Mouse (Mus musculus) lung, embryonic 15.5 days (tissue): Measurements from ENCODE around the gene Chst11. TPM values are rescaled to one million over a fixed set of nuclear protein-coding genes. Genes with fewer than 3 reads are reported as not detected.

ENCODE experiments used
- ATAC-seq: fragments of 200-750 bp; cut with Nextera tagmentation; 2 replicates; pipeline ENCODE4 v1.8.0; 2017; ENCODE audit warnings: moderate number of reproducible peaks, borderline replicate concordance; ENCODE audit not compliant: low FRiP score, low TSS enrichment; ENCODE audit errors: extremely low read depth
- H3K27ac ChIP-seq: fragments of 300-500 bp; sonication (generic); 2 replicates; pipeline ENCODE4 v1.5.1; 2015; ENCODE audit warnings: moderate library complexity, mild to moderate bottlenecking, inconsistent platforms
- H3K27me3 ChIP-seq: fragments of 300-500 bp; sonication (generic); 2 replicates; pipeline ENCODE4 v1.6.1; 2015; ENCODE audit warnings: inconsistent platforms
- H3K36me3 ChIP-seq: fragments of 300-500 bp; sonication (generic); 2 replicates; pipeline ENCODE4 v1.6.1; 2015; ENCODE audit warnings: inconsistent platforms
- H3K4me1 ChIP-seq: fragments of 300-500 bp; sonication (generic); 2 replicates; pipeline ENCODE4 v1.6.1; 2015; ENCODE audit warnings: inconsistent platforms
- H3K4me2 ChIP-seq: fragments of 300-500 bp; sonication (generic); 2 replicates; pipeline ENCODE4 v1.6.1; 2015; ENCODE audit warnings: inconsistent platforms, mild to moderate bottlenecking, moderate library complexity
- H3K4me3 ChIP-seq: fragments of 300-500 bp; sonication (generic); 2 replicates; pipeline ENCODE4 v1.5.1; 2015; ENCODE audit warnings: mild to moderate bottlenecking, inconsistent platforms
- H3K9ac ChIP-seq: fragments of 300-500 bp; sonication (generic); 2 replicates; pipeline ENCODE4 v1.6.1; 2015; ENCODE audit warnings: inconsistent platforms
- H3K9me3 ChIP-seq: fragments of 300-500 bp; sonication (generic); 2 replicates; pipeline ENCODE4 v1.6.1; 2016; ENCODE audit warnings: inconsistent platforms
- WGBS: fragments of 180-500 bp; shearing (Covaris S2); methylation state at CpG from one replicate; pipeline ENCODE4 v1.1.7; 2015; 5-methylcytosine and 5-hydroxymethylcytosine counted together
- polyA plus RNA-seq: library from polyadenylated mRNA; unstranded; fragments of >200 nt; fragmentation: Nextera tagmentation; extraction: Ambion mirVana; gene quantifications from 2 replicates; pipeline ENCODE4 v1.2.1, GENCODE M21; 2015

Chst11 gene
- polyA plus RNA-seq, 1 experiment from 2014 or later = 2.0 TPM

DNA sequence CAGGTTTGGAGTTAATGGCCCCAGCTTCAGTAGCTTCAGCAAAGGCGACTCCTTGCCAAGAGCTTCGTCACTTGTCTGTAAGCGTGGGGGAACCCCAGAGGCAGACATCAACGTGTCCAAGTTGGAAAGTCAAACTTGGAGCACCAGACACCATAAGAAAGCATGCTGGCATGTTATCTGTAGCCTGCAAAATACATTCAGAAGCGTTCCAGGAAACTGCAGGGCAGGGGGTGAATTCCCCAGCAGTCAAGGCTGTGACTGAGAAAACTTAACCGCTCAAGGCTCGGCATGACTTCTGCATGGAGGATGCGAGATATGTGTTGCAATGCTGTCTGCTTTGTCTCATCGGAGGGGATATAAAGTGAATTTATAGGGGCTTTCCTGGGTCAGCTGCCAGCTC, 98.6 kb downstream of the Chst11 start:
- WGBS = 32% methylated on average over 9 of the region's 9 CpGs
- H3K27me3 ChIP-seq = no peaks in the 10 kb centered on the region
- H3K4me1 ChIP-seq = peaks cover 34% of the 10 kb centered on the region
- no peak overlapping the region for H3K4me2 ChIP-seq
- no peak for ATAC-seq
- H3K9ac ChIP-seq = no peak overlapping the region
- H3K36me3 ChIP-seq = no peaks in the 10 kb centered on the region
- H3K27ac ChIP-seq = no peak overlapping the region; the same call in 1 of the 2 replicates
- no peaks in the 10 kb centered on the region for H3K9me3 ChIP-seq
- H3K4me3 ChIP-seq = no peak overlapping the region

DNA sequence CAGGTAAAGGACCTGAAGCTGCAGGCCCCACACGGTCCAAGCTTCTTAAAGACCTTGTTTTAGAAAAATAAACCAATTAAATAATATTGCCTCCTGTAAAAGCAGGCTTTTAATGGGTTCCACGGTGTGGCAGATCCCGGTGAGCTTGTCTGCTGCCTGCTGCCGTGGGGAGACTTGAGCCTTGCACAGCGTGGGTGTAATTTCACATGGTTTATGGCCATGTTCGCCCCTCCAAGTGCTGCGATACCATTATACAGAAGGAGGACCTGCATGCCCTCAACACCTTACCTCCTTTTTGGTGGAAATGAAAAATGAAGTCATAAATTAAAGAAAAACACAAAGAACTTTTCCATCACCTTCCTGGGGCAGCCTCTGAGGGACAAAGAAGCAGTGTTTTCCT, 103.0 kb downstream of the Chst11 start:
- no peaks in the 10 kb centered on the region for H3K36me3 ChIP-seq
- H3K9ac ChIP-seq = no peak overlapping the region
- peaks cover 22% of the 10 kb centered on the region for H3K4me1 ChIP-seq
- peak overlapping the region; percentile 51 for H3K27ac ChIP-seq
- H3K27me3 ChIP-seq = no peaks in the 10 kb centered on the region
- 59% methylated on average over 7 of the region's 7 CpGs for WGBS
- H3K9me3 ChIP-seq = no peaks in the 10 kb centered on the region
- H3K4me3 ChIP-seq = no peak overlapping the region
- no peak for ATAC-seq
- no peak overlapping the region for H3K4me2 ChIP-seq

DNA sequence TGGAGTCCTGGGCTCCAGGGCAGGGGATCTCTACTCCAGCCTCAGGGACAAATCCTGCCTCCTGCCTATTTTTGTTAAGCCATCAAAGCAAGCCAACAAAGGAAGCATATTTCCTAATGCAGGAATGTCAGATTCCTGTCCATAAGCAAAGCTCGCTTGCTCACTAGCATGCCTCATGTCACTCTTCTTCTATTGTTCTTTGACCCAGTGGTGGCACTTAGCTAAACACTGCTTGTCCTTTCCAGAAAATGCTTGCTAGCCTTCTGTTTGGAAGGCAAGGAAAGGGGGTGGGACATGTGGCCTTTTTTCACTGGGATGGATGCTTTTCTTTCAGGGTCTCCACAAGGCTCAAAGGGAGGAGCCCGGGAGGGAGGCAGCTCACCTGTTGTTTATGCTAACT, 103.5 kb downstream of the Chst11 start:
- Histone ChIP-seq H3K36me3 (no peaks in the 10 kb centered on the region), H3K27me3 (no peaks in the 10 kb centered on the region), H3K4me3 (no peak overlapping the region), H3K9me3 (no peaks in the 10 kb centered on the region), H3K4me1 (peaks cover 17% of the 10 kb centered on the region), H3K9ac (no peak overlapping the region), H3K27ac (peak overlapping the region; percentile 51), H3K4me2 (no peak overlapping the region)
- 38% methylated on average over 2 of the region's 2 CpGs for WGBS
- ATAC-seq = no peak

DNA sequence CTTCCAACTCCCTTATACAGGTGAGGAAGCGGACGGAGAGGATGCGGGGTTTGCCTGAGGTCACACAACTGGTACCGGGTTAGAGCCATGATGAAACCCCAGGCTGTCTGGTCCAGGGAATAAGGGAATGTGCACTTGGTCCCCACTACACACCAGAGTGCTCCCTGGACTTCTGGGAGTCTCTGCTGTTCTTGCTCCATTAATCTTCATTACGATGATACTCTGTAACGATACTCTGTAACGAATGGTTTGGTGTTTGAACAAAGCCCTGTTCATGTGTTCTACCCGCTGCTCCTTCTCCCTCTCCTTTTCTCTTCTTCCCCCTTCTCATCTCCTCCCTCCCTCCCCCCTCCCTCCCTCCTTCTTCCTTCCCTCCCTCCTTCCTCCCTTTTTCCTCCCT, 104.9 kb downstream of the Chst11 start:
- WGBS = 74% methylated on average over 8 of the region's 8 CpGs
- H3K4me1 ChIP-seq = peaks cover 12% of the 10 kb centered on the region
- H3K36me3 ChIP-seq = no peaks in the 10 kb centered on the region
- no peak overlapping the region for H3K4me3 ChIP-seq
- ATAC-seq = no peak
- H3K27me3 ChIP-seq = no peaks in the 10 kb centered on the region
- no peaks in the 10 kb centered on the region for H3K9me3 ChIP-seq
- no peak overlapping the region for H3K9ac ChIP-seq
- H3K27ac ChIP-seq = no peak overlapping the region
- H3K4me2 ChIP-seq = no peak overlapping the region

DNA sequence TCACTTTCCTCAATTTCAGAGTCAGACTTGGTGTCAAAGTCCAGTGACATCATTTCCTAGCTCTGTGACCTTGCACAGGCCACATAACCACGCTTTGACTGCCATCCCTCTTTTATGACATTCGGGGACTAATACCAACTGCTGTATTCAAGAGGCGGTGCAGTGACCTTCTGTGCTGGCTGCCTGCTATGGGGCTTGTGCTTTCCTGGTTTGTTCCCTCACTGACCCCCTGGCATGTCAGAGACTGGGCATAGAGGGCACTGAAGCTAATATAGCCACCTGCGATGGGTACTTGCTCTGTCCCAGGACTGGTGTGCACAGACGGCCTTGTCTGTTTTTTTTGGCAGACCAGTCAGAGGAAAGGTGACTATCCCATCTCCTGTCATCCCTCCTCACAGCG, 108.4 kb downstream of the Chst11 start:
- H3K9ac ChIP-seq = no peak overlapping the region
- no peak overlapping the region for H3K27ac ChIP-seq
- no peak overlapping the region for H3K4me2 ChIP-seq
- WGBS = 79% methylated on average over 6 of the region's 6 CpGs
- peaks cover 20% of the 10 kb centered on the region for H3K4me1 ChIP-seq
- H3K9me3 ChIP-seq = no peaks in the 10 kb centered on the region
- no peaks in the 10 kb centered on the region for H3K27me3 ChIP-seq
- no peaks in the 10 kb centered on the region for H3K36me3 ChIP-seq
- H3K4me3 ChIP-seq = no peak overlapping the region
- ATAC-seq = no peak

DNA sequence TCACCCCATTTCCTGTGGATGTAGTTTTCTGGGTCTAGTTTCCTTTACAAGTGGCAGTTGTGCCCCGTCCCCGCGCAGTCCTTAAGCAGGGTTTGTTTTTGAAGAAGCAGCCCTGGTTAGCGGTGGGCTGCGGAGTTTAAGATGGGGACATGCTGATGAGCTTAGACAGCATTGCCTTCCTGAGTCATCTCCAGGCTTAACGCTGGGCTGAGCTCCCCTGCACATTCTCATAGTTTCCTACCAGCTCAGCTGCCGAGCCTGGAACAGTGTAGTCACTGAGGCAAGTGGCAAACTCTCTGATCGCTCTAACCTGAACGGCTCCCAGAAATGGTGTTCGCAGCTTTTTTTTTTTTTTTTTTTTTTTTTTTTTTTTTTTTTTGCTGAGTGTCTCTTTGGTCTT, 109.0 kb downstream of the Chst11 start:
- Histone ChIP-seq H3K4me3 (no peak overlapping the region), H3K4me1 (peaks cover 23% of the 10 kb centered on the region), H3K27ac (no peak overlapping the region), H3K36me3 (no peaks in the 10 kb centered on the region), H3K27me3 (no peaks in the 10 kb centered on the region), H3K4me2 (no peak overlapping the region), H3K9me3 (no peaks in the 10 kb centered on the region), H3K9ac (no peak overlapping the region)
- 70% methylated on average over 10 of the region's 10 CpGs for WGBS
- no peak for ATAC-seq

DNA sequence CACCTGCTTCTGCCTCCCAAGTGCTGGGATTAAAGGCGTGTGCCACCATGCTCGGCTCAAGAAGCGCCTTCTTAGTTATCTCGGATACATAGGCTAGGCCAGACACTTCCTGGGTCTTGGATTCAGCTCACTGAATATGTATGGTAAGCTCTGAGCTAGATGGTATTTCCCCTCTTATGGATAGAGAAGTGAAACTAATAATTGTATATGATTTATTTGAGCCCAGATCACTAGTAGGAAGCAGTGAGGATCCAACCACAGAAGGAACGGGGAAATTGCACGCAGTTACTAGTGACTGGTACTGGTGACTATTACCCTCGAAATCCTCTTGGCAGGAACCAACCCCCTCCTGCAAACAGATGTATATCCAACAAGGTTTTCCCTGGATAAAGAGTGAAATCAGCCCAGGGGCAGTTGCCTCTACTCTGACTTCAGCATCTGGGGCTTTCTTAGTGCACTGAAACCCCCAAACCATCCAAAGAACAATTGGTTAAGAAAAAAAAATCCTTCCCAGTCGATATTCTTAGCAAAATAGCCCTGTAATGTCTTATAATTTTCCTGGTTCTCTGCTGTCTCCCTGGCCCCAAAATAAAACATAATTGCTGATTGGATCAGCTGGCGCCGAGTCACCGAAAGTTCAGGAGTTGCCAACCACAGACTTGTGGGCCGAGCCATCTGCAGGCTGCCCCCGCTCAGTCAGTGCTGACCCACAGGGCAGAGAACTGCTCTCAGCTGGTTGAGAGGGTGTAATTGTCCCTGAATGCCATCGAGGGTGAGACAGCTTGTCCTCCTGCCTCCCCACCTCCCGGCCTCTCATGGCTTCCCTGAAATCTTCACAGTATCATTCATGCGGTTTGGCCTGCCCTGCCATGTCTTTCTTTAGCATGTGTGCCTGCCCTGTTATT, 109.8 kb downstream of the Chst11 start:
- Histone ChIP-seq H3K36me3 (no peaks in the 10 kb centered on the region), H3K27me3 (no peaks in the 10 kb centered on the region), H3K4me3 (no peak overlapping the region), H3K9me3 (no peaks in the 10 kb centered on the region), H3K27ac (no peak overlapping the region), H3K9ac (no peak overlapping the region), H3K4me1 (peaks cover 21% of the 10 kb centered on the region), H3K4me2 (no peak overlapping the region)
- 77% methylated on average over 16 of the region's 16 CpGs for WGBS
- no peak for ATAC-seq

DNA sequence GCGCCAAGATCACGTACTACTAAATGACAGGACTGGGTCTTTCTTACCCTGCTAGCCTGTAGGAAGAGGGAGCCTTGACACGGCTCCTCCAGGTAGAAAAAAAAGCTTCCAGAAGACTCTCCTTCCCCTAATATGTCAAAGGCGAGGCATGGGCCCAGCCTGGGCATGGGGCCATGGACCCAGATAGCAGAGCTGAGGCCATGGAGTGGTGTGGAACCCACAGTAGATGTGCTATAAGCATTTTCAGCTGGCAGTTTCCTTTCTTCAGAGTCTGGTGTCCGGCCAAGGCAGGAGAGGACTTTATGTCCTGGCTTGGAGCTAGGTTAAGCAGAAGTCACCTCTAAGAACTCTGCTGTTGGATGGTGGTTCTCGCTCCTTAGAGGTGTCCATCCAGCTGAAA, 111.0 kb downstream of the Chst11 start:
- Histone ChIP-seq H3K4me3 (no peak overlapping the region), H3K9me3 (no peaks in the 10 kb centered on the region), H3K4me2 (no peak overlapping the region), H3K4me1 (peaks cover 29% of the 10 kb centered on the region), H3K27me3 (no peaks in the 10 kb centered on the region), H3K36me3 (no peaks in the 10 kb centered on the region), H3K9ac (no peak overlapping the region), H3K27ac (no peak overlapping the region)
- 85% methylated on average over 6 of the region's 6 CpGs for WGBS
- ATAC-seq = no peak

DNA sequence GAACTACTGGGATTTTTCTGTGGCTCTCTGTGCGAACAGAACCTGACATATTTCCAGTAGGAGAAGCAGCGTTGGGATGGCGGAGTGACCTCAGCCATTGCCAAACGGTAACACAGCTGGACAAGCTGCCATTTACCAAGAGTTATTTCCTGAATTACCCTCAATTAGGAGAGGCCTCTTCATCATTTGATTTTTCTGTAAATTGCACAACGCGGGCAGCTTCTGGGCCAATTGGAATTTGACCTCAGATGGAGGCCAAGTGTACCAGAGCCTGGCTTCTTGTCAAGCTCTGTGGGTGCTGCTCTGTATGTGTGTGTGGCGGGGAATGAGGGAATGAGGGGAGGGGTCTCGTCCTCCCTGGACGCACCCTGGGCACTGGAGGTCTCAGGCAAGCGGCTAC, 113.6 kb downstream of the Chst11 start:
- Histone ChIP-seq H3K27me3 (no peaks in the 10 kb centered on the region), H3K27ac (no peak overlapping the region), H3K4me2 (no peak overlapping the region), H3K4me1 (peaks cover 31% of the 10 kb centered on the region), H3K4me3 (no peak overlapping the region), H3K9ac (no peak overlapping the region), H3K9me3 (no peaks in the 10 kb centered on the region), H3K36me3 (no peaks in the 10 kb centered on the region)
- WGBS = 52% methylated on average over 10 of the region's 10 CpGs
- no peak for ATAC-seq

DNA sequence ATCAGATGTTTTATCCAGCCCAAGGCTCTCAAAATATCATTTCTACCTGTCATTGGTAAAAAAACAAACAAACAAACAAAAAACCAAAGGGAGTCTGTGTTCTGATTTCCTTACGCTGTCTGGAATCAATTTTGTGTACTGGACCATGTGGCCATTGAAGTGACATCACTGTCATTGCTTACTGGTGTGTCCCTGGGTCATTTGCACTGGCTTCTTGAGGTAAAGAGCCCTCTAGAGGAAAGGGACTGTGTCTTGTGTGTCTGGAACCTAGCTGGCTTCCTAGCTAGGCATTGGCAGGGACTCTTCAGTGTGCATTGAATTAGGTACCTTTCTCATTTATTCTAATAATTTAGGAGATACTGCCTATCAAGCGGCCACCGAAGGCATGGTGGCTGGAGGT, 114.4 kb downstream of the Chst11 start:
- Histone ChIP-seq H3K4me1 (peaks cover 31% of the 10 kb centered on the region), H3K27ac (no peak overlapping the region), H3K9ac (no peak overlapping the region), H3K27me3 (no peaks in the 10 kb centered on the region), H3K4me2 (no peak overlapping the region), H3K36me3 (no peaks in the 10 kb centered on the region), H3K9me3 (no peaks in the 10 kb centered on the region), H3K4me3 (no peak overlapping the region)
- ATAC-seq = no peak
- WGBS = 88% methylated on average over 3 of the region's 3 CpGs

DNA sequence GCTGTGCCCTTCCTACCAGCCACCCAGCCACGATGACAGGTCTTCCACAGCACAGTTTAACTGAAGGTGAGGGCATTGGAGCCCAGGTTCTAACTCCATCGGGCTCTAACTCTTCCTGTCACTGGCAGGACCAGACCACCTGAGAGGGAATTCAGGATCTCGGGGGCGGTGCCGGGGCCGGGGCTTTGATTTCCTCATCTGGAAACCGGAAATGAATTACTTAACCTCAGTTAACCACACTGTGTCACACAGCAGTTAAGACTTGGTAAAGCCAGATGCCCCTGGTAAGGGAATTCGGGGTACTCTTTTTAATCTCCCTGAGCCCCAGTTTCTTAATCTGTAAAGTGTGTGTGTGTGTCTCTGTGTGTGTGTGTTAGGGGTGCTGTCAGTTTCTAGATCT, 115.6 kb downstream of the Chst11 start:
- no peak overlapping the region for H3K4me2 ChIP-seq
- 46% methylated on average over 8 of the region's 8 CpGs for WGBS
- H3K4me1 ChIP-seq = peaks cover 31% of the 10 kb centered on the region

DNA sequence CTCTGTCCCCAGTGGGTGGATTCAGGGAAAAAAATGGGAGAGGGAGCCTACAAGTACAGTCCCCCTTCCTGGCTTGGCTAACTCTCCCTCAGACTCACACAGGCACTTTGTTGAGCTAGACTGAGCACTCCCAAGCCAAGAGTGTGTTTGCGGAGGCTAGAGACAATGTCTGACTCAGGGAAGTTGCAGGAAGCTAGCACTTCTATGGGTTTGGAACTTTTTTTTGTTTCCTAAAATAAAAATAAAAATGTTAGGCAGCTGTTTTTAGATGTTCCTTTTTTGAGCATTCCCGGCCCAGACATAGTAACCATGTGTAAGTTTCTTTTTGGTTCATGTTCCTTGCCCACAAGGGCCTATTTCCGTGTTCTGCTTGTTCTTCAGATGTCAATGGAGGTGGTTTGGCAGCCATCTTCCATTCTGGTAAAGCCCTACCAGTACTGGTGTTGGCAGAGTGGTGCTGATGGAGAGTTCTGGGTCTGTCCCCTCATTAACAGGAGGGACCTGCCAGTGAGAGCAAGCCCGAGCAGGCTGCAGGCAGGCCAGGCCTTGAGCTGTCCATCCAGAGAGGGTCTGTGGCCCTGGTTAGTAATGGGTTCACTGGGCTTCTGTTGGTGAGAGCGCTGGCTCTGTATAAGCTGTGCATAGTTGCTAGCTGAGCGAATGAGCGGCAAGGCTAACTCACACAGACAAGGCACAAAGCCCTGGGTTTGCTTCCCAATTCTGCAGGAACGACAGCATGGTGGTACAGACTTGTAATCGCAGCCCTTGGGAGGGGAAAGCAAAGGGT, 116.3 kb downstream of the Chst11 start:
- 86% methylated on average over 9 of the region's 9 CpGs for WGBS
- H3K9ac ChIP-seq = no peak overlapping the region
- no peaks in the 10 kb centered on the region for H3K36me3 ChIP-seq
- H3K4me2 ChIP-seq = no peak overlapping the region
- peaks cover 25% of the 10 kb centered on the region for H3K4me1 ChIP-seq
- no peaks in the 10 kb centered on the region for H3K27me3 ChIP-seq
- no peaks in the 10 kb centered on the region for H3K9me3 ChIP-seq
- H3K4me3 ChIP-seq = no peak overlapping the region
- no peak for ATAC-seq
- H3K27ac ChIP-seq = no peak overlapping the region

More for the DNA sequence above, 115.6 kb downstream of the Chst11 start:
- Histone ChIP-seq H3K4me3 (no peak overlapping the region), H3K27ac (no peak overlapping the region), H3K9me3 (no peaks in the 10 kb centered on the region), H3K36me3 (no peaks in the 10 kb centered on the region), H3K27me3 (no peaks in the 10 kb centered on the region), H3K9ac (no peak overlapping the region)
- ATAC-seq = no peak
